Mouse (Mus musculus) cerebellum, postnatal 14 days (tissue): ENCODE data around the gene Negr1.
A peak's percentile ranks its signal among the peaks of the same experiment; 100 is the strongest.

Source experiments
- DNase-seq, 2 experiments: peaks; one replicate each; pipeline ENCODE4 v3.0.0; 2021; ENCODE audit warnings: mixed read lengths in 2 of 2

The Negr1 gene

GRCm38 (mm10) chr3:157119916-157120315 lies 558.3 kb downstream of the Negr1 start:
- no peak for DNase-seq

DNA sequence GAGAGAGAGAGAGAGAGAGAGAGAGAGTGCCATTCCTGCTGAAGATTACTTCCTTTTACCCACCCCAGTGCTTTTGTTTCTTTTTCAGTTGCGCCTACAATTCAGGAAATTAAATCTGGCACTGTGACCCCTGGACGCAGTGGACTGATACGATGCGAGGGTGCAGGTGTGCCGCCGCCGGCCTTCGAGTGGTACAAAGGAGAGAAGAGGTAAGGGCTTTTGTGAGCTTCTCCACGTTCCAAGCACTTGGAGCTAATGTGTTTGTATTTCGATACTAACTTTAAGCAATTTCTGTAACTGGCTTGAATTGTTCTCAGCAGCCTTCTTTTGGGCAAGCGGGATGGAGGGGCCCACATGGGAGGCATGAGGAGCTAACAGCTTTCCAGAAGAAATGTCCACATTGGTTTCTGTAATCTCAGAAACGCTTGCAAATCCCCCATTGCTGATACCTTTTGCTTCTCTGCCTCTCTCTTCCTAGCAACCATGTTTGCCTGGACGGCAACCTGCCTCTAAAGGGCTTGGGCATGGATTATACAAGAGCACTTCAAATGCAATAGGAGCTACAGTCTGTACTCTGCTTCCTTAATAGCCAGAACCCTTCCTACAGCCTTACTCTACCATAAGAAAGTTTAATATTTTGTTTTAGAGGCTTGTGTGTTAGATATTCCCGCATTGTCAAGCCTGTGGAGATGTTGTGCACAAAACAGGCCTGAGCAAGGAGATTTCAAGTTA lies 584.7 kb downstream of the Negr1 start:
- no peak for DNase-seq

- no peak for DNase-seq
Observed at GRCm38 (mm10) chr3:157154902-157155301, 593.3 kb downstream of the Negr1 start.

DNA sequence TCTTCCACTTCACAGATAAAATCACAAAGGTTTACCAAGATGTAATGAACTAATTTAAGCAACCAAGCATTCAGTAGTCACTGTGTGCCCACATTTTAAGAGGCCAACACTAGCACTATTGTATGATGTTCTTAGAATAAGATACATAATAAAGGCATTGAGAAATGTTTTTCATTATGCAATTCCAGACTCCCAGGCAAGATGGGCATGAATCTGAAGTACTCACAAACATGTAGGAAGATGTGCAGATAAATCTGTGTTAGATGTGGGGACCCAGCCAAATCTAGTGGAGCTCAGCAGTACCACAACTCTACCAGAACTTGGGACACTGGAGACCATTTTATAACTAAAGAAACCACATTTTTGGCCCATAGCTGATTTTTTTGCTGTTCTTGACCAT lies 593.9 kb downstream of the Negr1 start:
- no peak for DNase-seq

- DNase-seq, result no peak
Observed at GRCm38 (mm10) chr3:157164840-157165595, 603.4 kb downstream of the Negr1 start.

GRCm38 (mm10) chr3:157181975-157182374 lies 620.4 kb downstream of the Negr1 start:
- no peak for DNase-seq

DNA sequence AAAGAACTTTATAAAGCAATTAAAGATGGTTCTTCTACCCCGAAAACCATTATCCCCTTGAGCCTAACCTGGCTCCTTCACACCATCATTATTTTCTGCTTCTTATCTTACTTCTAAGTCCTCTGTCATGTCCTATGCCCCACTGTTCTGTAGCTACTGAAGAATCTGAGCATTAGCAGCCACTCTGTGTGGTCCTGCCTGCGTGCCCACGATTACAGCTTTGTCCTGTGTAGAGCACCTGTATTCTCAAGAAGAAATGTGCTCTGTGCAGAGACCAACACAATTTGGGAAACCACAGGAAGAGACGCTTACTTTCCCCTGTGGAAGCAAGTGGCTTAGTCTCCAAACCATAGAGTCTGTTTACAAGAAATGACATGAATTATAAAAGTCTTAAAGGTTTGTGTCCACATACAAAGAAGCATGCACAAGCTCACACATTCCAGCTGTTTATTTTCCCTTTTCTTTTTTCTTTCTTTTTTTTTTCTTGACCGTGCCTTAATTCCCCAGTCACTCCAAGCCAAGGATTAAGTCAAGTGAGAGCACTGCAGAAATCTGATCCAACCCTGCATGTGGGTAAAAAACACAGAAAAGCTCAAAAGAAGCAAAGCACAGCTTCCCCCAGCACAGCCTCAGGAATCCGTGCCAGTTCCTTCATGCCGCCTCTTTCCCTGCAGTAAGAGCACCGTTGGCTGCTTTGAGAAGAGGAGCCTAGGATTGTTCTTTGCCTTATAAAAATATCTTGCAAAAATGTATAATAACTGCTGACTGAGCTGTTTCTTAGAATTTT lies 627.5 kb downstream of the Negr1 start:
- peak; percentile 46 to 49 for DNase-seq

DNA sequence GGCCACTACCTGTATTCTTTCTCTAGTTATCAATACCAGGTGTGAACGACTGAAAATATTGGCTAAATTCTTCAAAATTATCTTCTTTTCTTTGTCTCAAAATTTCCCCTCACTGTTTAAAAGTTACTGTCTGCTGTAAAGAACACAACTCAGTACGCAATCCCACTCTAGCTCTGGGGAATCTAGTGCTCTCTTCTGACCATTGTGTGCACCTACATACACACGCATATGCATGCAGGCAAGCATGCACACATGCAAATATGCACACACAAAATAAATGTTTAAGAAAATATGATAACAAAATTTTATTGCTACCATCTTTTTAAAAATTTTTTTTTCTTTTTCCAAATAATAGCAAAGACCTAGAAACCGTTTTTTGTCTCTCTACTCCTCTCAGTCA lies 628.2 kb downstream of the Negr1 start:
- DNase-seq, result no peak

GRCm38 (mm10) chr3:157190551-157190950 lies 629.0 kb downstream of the Negr1 start:
- DNase-seq, result no peak

DNA sequence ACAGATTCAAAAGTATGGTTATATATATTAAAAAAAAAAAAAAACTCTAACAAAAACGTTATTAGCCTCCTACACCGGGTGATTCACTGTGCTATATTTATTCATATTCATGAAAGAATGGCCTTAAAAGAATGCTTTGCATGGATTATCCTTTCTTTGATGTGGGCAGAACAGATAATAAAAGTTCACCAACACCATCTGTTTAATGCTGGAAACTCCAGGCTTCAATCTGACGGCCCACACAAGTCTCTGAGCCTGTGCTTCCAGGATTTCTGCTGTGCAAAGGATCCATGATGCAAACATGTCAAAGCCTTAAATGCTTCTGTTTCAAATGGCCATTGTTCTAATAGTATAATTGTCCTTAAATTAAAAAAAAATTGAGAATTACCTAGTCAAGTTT lies 630.4 kb downstream of the Negr1 start:
- no peak for DNase-seq

GRCm38 (mm10) chr3:157193141-157193540 lies 631.5 kb downstream of the Negr1 start:
- DNase-seq, result no peak

DNA sequence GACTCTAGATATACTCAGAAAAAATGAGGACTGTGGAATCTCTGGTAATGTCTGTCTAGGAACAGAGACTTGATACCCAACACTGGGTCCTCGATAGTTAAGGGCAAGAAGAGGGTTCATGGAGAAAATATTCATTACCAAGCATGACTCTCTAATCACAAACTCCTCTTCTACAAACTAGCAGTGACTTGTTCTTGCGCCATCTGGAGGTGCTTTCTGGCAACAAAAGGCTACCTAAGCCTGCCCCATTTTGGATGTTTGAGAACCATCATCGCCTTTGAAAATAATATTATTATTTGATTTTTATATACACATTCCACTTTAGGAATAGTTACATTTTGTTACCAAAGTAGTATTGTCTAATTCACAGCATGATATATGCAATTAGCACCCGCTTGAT lies 637.1 kb downstream of the Negr1 start:
- no peak for DNase-seq

GRCm38 (mm10) chr3:157201726-157202125 lies 640.1 kb downstream of the Negr1 start:
- DNase-seq, result no peak

GRCm38 (mm10) chr3:157203573-157203972 lies 642.0 kb downstream of the Negr1 start:
- no peak for DNase-seq

DNA sequence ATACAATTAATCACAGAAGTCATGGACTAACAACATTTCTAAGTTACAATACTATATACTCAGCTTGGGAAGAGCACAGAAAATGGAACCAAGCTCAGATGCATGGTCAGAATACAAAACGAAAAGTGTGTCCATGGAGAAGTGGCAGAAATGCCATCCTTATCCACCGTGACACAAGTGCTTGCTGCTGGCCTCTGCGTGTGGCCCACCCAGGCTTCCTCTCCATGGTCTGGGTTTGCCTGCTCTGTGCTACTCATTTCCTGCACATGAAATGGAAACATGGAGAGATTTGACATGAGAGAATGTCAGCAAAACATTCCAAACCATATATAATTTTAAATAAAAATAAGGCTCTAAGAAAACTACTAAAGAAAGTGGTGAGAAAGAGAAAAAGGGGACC lies 645.2 kb downstream of the Negr1 start:
- DNase-seq, result no peak

GRCm38 (mm10) chr3:157208966-157209365 lies 647.4 kb downstream of the Negr1 start:
- DNase-seq, result peak; percentile 89 to 92

DNA sequence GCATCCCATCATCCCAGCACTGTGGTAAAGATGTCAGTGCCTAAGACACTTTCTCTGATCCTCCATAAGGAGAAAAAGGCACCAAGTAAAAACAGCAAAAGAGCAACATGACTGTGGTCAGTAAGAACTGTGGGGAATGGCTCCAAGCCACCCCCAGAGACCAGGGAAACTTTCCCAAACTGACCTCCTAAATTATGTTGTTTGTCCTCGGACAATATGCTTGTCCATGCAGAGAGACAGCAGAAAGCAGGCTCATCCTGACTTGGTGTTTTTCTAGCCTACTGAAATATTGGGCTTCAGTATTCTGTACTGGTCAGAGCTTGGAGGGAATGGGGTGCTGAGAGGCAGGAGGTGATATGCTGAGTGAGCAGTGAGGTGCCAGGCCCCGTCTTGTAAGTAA lies 647.8 kb downstream of the Negr1 start:
- DNase-seq, result peak; percentile 76 to 85

GRCm38 (mm10) chr3:157215937-157216719 lies 654.5 kb downstream of the Negr1 start:
- DNase-seq, result no peak

DNA sequence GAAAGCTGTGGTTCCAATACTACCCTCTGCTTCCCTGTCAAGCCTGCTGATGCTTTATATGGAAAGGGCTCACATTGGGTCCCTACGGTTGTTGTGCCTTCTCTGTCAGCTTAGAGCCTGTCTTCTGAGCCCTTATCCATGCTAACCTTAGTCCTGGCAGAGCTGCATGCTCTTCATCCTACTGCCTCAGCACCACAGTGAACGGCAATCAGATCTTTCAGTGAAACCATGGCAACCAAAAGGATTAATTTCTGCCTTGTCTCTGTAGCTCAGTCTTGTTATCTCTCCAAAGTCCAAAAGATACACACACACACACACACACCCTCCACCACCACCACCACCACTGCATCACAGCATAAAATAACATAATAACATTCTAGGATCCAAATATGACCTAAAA lies 656.2 kb downstream of the Negr1 start:
- no peak for DNase-seq

- DNase-seq, result no peak
Observed at GRCm38 (mm10) chr3:157224920-157225319, 663.3 kb downstream of the Negr1 start.

GRCm38 (mm10) chr3:157232723-157233122 lies 671.1 kb downstream of the Negr1 start:
- peak; percentile 52 to 65 for DNase-seq

DNA sequence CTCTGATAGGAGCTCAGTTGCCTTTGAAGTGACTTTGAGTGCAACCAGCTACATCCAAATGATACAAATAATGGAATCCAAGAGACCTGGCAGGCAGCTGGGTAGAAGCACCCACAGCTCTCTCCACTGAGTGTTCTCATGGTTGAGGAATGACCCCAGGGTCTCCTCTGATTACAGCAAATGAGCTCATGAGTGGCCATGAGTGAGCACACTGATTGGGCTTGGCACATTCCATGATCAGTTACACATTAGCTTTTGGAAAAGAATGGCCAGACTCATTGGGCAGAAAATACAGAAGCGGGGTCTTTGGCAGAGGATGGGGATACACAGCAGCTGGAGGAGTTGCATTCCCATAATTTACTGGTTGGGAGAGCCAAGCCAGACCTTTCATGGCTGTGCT lies 678.6 kb downstream of the Negr1 start:
- no peak for DNase-seq

DNA sequence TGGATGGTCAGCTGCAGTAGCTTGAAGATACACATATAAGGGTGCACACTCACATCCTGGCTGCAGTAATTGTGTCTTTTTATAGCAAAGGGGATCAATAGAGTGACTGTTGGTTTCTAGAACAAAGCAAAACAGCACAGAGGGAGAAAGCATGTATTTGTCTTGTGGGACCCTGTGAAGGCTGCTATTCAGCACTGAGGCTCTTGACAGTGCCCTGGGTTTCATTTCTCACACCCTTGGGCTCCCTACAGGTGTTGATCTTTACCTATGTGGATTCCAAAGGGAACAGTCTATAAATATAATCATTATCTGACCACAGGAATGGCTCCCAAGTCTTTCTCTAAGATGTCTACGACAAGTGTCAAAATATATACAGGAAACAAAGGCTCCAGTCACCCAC lies 693.9 kb downstream of the Negr1 start:
- DNase-seq, result no peak
